Comparison of ENCODE assay signal across 9 mouse cellular contexts in genomic region chr9:86449581-86449980, GRCm38 (mm10). TPM values are rescaled to one million over a fixed set of nuclear protein-coding genes. Genes with fewer than 3 reads are reported as not detected.
DNase-seq lines count a peak whose midpoint lies in the region; ATAC-seq and TF ChIP-seq lines count a peak whose summit lies in the region.
"Had no signal": no experiment of that assay in that cellular context is flagged by ENCODE, and none has a peak within 500 bp of the region (broad histone marks: within the 10 kb centered on the region; RNA-seq: fewer than 3 reads in every experiment).

No protein-coding gene starts in this region.

- peak overlapping the region; percentile 26 for H3K4me2 ChIP-seq in forebrain, postnatal 0 days (ENCODE audit: low read depth)
- H3K4me2 ChIP-seq: liver, embryonic 15.5 days had no signal

- no peaks in the 10 kb centered on the region; the same call in 1 of the 2 replicates for H3K27me3 ChIP-seq in cerebellum, adult 2 months (ENCODE audit: control insufficient read depth, insufficient read depth, low read length)
- no peaks in the 10 kb centered on the region for H3K27me3 ChIP-seq in forebrain, postnatal 0 days (ENCODE audit: insufficient read depth, low read length)
- H3K27me3 ChIP-seq: liver, embryonic 15.5 days had no signal

- no peak overlapping the region for H3K9ac ChIP-seq in forebrain, postnatal 0 days
- H3K9ac ChIP-seq: liver, embryonic 15.5 days had no signal

- H3K4me1 ChIP-seq in cerebellum, adult 2 months (ENCODE audit: control insufficient read depth, insufficient read depth, low read length): peaks cover 9% of the 10 kb centered on the region
- no peaks in the 10 kb centered on the region for H3K4me1 ChIP-seq in forebrain, postnatal 0 days (ENCODE audit: insufficient read depth)

- H3K36me3 ChIP-seq in forebrain, postnatal 0 days (ENCODE audit: insufficient read depth): no peaks in the 10 kb centered on the region
- H3K36me3 ChIP-seq: liver, embryonic 15.5 days had no signal

- DNase-seq in Muller cell, postnatal 12 days (ENCODE audit: inconsistent ontology term): peak; percentile 62
- peak; percentile 76 to 84 for DNase-seq in cerebellum, adult 2 months
- peak; percentile 88 for DNase-seq in forebrain, postnatal 0 days
- DNase-seq in layer of hippocampus, postnatal 10 days (ENCODE audit: low spot score in 2 of 2): peak; percentile 87 to 88
- DNase-seq in lung, postnatal 4 days: peak; percentile 59 to 78
- DNase-seq in retina, postnatal 7 days (ENCODE audit: low read depth, low spot score): peak; percentile 68
- DNase-seq in urinary bladder, adult 2 months (ENCODE audit: low spot score): peak; percentile 63

- H3K27ac ChIP-seq in cerebellum, adult 2 months (ENCODE audit: insufficient read depth, low read length): no peak overlapping the region
- no peak overlapping the region for H3K27ac ChIP-seq in forebrain, postnatal 0 days (ENCODE audit: low read depth, low read length)
- H3K27ac ChIP-seq: liver, embryonic 15.5 days had no signal

- TF ChIP-seq CTCF in cerebellum, adult 2 months (IDR thresholded peaks at IDR 0.05; ENCODE audit: borderline replicate concordance, insufficient read depth, low read depth, low read length): peak; percentile 98
- peak; percentile 99 for TF ChIP-seq CTCF in forebrain, postnatal 0 days (IDR thresholded peaks at IDR 0.05; ENCODE audit: low read depth)

- no peak overlapping the region for H3K4me3 ChIP-seq in cerebellum, adult 2 months (replicated peaks; ENCODE audit: insufficient read depth, low read depth, low read length)
- H3K4me3 ChIP-seq in forebrain, postnatal 0 days (ENCODE audit: low read depth, low read length): no peak overlapping the region
- H3K4me3 ChIP-seq: liver, embryonic 15.5 days had no signal

- 8% methylated on average over 11 of the region's 11 CpGs for WGBS in cerebellum, adult 2 months
- WGBS in forebrain, postnatal 0 days: 3% methylated on average over 11 of the region's 11 CpGs

- peak; percentile 69 for ATAC-seq in forebrain, postnatal 0 days
- peak; percentile 65 to 76; a peak in 3 of 4 replicates for ATAC-seq in hematopoietic stem cell, adult 5-6 weeks (replicated peaks in 1 of 2; ENCODE audit: insufficient read depth in 1 of 2, low FRiP score in 2 of 2, low TSS enrichment in 1 of 2, low read depth in 1 of 2, poor library complexity in 2 of 2, severe bottlenecking in 2 of 2)

- H3K9me3 ChIP-seq in forebrain, postnatal 0 days (ENCODE audit: low read length): no peaks in the 10 kb centered on the region
- H3K9me3 ChIP-seq: liver, embryonic 15.5 days had no signal

- no peak for TF ChIP-seq POLR2A in cerebellum, adult 2 months (IDR thresholded peaks at IDR 0.05; ENCODE audit: borderline replicate concordance, insufficient read depth, low read length)

RNA-seq across cellular contexts. Expression of gene Ube2cbp, which starts 15.2 kb away (rescaled TPM):
- 3.5 and 3.7 TPM in 2 replicates for polyA plus RNA-seq in cerebellum, adult 2 months (2012; rRNA removed)
- total RNA-seq in forebrain, postnatal 0 days (2014; rRNA removed): 7.1 and 9.5 TPM in 2 replicates
- 5.5 and 5.8 TPM in 2 replicates for polyA plus RNA-seq in forebrain, postnatal 0 days (2015; fragmentation: Nextera tagmentation; extraction: Ambion mirVana)
- total RNA-seq in hematopoietic stem cell, adult 5-6 weeks (2017): 7.3 and 8.8 TPM in 2 replicates
- 1 to 10 TPM; 3.8 to 3.9 TPM for total RNA-seq in layer of hippocampus, postnatal 10 days (2021)
- 2.1 and 2.7 TPM in 2 replicates for polyA plus RNA-seq in urinary bladder, adult 2 months (2012; rRNA removed)

RNA-seq across cellular contexts. Expression of gene Dop1a, which starts 17.4 kb away (rescaled TPM):
- 50.9 and 53.1 TPM in 2 replicates for polyA plus RNA-seq in cerebellum, adult 2 months (2012; rRNA removed)
- total RNA-seq in forebrain, postnatal 0 days (2014; rRNA removed): 62.2 and 71.1 TPM in 2 replicates
- 10.5 and 18.2 TPM in 2 replicates for polyA plus RNA-seq in forebrain, postnatal 0 days (2015; fragmentation: Nextera tagmentation; extraction: Ambion mirVana)
- 27.4 and 37.0 TPM in 2 replicates for total RNA-seq in hematopoietic stem cell, adult 5-6 weeks (2017)
- 10 to 100 TPM; 53.0 to 56.4 TPM for total RNA-seq in layer of hippocampus, postnatal 10 days (2021)
- 23.2 and 24.2 TPM in 2 replicates for polyA plus RNA-seq in urinary bladder, adult 2 months (2012; rRNA removed)
